Mouse (Mus musculus): ENCODE measurements around the gene Eif3a. TPM values are rescaled to one million over a fixed set of nuclear protein-coding genes. Genes with fewer than 3 reads are reported as not detected.

The Eif3a gene
- polyA plus RNA-seq (2012; rRNA removed), result 43.3 and 45.1 TPM in 2 replicates

DNA sequence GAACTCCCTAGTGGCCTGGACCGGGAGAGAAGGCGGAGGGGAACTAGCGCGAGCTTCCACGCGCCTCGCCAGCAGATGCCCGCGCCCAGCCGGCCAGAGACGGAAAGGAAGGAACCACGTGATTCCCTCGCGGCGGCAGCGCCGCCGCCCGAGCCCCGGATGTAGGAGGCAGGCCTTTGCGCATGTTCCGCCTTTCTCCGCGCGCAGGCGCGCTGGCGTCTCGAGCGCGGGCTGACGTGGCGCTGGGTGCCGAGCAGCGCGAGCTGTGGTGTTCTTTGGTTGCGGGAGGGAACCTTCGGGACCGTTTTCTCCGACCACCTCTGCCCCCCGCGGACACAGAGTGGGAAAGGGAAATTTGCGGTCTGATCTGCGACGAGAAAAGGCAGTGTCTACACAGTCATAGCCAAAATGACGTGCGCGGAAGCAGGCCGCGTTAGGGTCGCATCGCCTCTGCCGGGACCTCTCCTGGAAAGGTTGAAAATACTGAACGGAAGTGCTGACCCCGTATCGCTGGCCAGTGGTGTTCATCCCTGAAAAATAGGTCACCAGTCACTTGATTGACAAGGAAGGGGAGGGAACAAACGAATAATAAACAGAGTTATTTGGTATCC is at the start of gene Eif3a:
Gene Eif3a (minus strand): TSS at position 108 of the 611 bp plus-strand sequence.
- TF ChIP-seq CTCF (IDR thresholded peaks at IDR 0.05; ENCODE audit: borderline replicate concordance, control insufficient read depth, extremely low read depth, insufficient read depth, low read length, poor library complexity) (0 out of 2 replicates have a peak, but pooled peaks have one; percentile 19), POLR2A (IDR thresholded peaks at IDR 0.05; ENCODE audit: control insufficient read depth, extremely low read depth, insufficient read depth, low read length, poor library complexity) (peak; percentile 98)

DNA sequence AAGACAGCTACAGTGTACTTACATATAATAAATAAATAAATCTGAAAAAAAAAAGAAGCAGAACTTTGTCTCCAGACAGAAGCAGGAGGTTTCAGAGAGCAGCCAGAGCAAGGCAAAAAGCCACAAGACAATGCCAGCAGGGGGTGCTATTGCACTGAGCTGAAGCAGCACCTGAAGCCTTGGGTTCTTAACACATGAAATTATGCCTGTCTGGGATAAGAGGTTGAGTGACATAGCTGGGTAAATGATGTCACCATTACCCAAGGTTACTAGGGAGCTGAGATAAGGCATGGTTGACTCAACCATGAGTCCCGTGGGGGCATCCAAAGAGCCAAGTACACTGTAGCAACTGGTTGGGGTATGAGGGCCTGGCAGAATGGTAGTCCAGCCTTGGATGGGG is 47.3 kb upstream of the Eif3a start:
- H3K4me1 ChIP-seq (replicated peaks; ENCODE audit: control insufficient read depth, insufficient read depth, low read length), result no peaks in the 10 kb centered on the region
- peak; percentile 77 for DNase-seq
- peaks cover 42% of the 10 kb centered on the region for H3K36me3 ChIP-seq (ENCODE audit: control insufficient read depth, insufficient read depth, low read length)
- WGBS, result 89% methylated on average over 1 of the region's 1 CpGs
- no peak overlapping the region for H3K4me3 ChIP-seq (ENCODE audit: control insufficient read depth, insufficient read depth, low read length)
- H3K27ac ChIP-seq (ENCODE audit: control insufficient read depth, insufficient read depth, low read length), result no peak overlapping the region
- TF ChIP-seq POLR2A (IDR thresholded peaks at IDR 0.05; ENCODE audit: control insufficient read depth, extremely low read depth, insufficient read depth, low read length, poor library complexity) (no peak), CTCF (IDR thresholded peaks at IDR 0.05; ENCODE audit: borderline replicate concordance, control insufficient read depth, extremely low read depth, insufficient read depth, low read length, poor library complexity) (peak; percentile 47; the same call in 1 of the 2 replicates)
- H3K27me3 ChIP-seq (ENCODE audit: control insufficient read depth, insufficient read depth, low read length), result no peaks in the 10 kb centered on the region

More for the DNA sequence above, at the start of gene Eif3a:
- no peaks in the 10 kb centered on the region for H3K27me3 ChIP-seq (ENCODE audit: control insufficient read depth, insufficient read depth, low read length)
- H3K36me3 ChIP-seq (ENCODE audit: control insufficient read depth, insufficient read depth, low read length), result no peaks in the 10 kb centered on the region
- WGBS, result under 1% methylated on average over 57 of the region's 57 CpGs
- peak within 1 kb of the TSS; percentile 71 for H3K4me3 ChIP-seq (ENCODE audit: control insufficient read depth, insufficient read depth, low read length)
- DNase-seq, result peak; percentile 91
- H3K4me1 ChIP-seq (replicated peaks; ENCODE audit: control insufficient read depth, insufficient read depth, low read length), result peaks cover 2% of the 10 kb centered on the region; the same call in 1 of the 2 replicates
- peak within 1 kb of the TSS; percentile 56 for H3K27ac ChIP-seq (ENCODE audit: control insufficient read depth, insufficient read depth, low read length)

DNA sequence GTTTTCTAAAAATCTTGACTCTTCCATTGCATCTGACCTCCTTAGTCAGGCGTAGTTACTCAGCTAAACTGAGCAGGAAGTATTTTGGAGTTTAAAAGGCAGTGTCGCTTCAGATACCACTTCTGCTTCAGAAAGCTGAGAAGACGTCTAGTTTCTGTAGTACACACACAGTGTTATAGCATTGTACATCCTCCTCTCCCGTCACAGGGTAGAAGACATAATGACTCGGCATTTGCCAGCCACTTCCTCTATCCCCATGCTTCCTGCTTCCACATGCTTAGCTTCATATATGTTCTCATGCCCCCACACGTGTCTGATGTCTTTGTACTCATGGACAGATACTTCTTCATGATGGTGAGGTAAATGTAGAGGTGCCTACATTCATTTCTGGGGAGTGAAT is 28.2 kb upstream of the Eif3a start:
- no peak for DNase-seq
- peaks cover 57% of the 10 kb centered on the region for H3K36me3 ChIP-seq (ENCODE audit: control insufficient read depth, insufficient read depth, low read length)
- H3K4me3 ChIP-seq (ENCODE audit: control insufficient read depth, insufficient read depth, low read length), result no peak overlapping the region
- TF ChIP-seq CTCF (IDR thresholded peaks at IDR 0.05; ENCODE audit: borderline replicate concordance, control insufficient read depth, extremely low read depth, insufficient read depth, low read length, poor library complexity), result no peak
- no peak for TF ChIP-seq POLR2A (IDR thresholded peaks at IDR 0.05; ENCODE audit: control insufficient read depth, extremely low read depth, insufficient read depth, low read length, poor library complexity)
- no peaks in the 10 kb centered on the region for H3K4me1 ChIP-seq (replicated peaks; ENCODE audit: control insufficient read depth, insufficient read depth, low read length)
- WGBS, result 71% methylated on average over 6 of the region's 6 CpGs
- H3K27me3 ChIP-seq (ENCODE audit: control insufficient read depth, insufficient read depth, low read length), result no peaks in the 10 kb centered on the region
- H3K27ac ChIP-seq (ENCODE audit: control insufficient read depth, insufficient read depth, low read length), result no peak overlapping the region

DNA sequence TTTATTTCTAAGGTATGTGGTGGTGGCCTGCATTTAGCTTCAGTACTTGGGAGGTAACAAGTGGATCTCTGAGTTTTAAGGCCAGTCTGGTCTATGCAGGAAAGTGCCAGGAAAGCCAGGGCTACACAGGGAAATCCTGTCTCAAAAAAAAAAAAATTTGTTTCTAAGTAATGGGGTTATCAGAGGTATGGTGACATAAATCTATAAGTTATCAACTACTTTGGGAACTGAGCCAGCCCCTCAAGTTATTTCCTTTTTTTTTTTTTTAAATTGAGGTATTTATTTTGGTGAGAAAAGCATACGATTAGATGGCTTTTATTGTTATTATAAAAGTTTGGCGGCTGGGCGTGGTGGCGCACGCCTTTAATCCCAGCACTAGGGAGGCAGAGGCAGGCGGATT is 22.7 kb upstream of the Eif3a start:
- H3K4me1 ChIP-seq (replicated peaks; ENCODE audit: control insufficient read depth, insufficient read depth, low read length), result peaks cover 5% of the 10 kb centered on the region; the same call in 1 of the 2 replicates
- TF ChIP-seq CTCF (IDR thresholded peaks at IDR 0.05; ENCODE audit: borderline replicate concordance, control insufficient read depth, extremely low read depth, insufficient read depth, low read length, poor library complexity), result no peak
- no peak for TF ChIP-seq POLR2A (IDR thresholded peaks at IDR 0.05; ENCODE audit: control insufficient read depth, extremely low read depth, insufficient read depth, low read length, poor library complexity)
- no peak overlapping the region for H3K4me3 ChIP-seq (ENCODE audit: control insufficient read depth, insufficient read depth, low read length)
- 98% methylated on average over 6 of the region's 6 CpGs for WGBS
- H3K36me3 ChIP-seq (ENCODE audit: control insufficient read depth, insufficient read depth, low read length), result peaks cover 24% of the 10 kb centered on the region
- no peak for DNase-seq
- H3K27me3 ChIP-seq (ENCODE audit: control insufficient read depth, insufficient read depth, low read length), result no peaks in the 10 kb centered on the region
- H3K27ac ChIP-seq (ENCODE audit: control insufficient read depth, insufficient read depth, low read length), result no peak overlapping the region

DNA sequence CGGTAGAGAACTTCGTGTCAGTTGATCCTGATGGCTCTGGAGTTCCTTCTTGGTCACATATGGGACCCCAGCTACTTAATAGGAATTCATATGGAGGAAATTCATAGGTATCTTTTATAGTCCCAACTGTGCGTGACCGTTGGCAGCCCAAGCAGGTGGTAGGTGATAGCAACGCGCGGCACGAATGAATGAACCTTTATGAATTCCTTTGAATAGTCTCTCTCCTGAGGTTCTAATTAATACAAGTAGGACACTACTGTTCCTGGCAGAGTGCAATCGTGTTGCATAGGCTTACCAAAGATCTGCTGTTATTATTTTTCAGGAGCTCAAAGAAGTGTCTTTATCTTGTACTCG is 21.6 kb upstream of the Eif3a start:
- H3K4me3 ChIP-seq (ENCODE audit: control insufficient read depth, insufficient read depth, low read length), result peak overlapping the region; percentile 52
- no peak for DNase-seq
- H3K4me1 ChIP-seq (replicated peaks; ENCODE audit: control insufficient read depth, insufficient read depth, low read length), result peaks cover 5% of the 10 kb centered on the region; the same call in 1 of the 2 replicates
- H3K36me3 ChIP-seq (ENCODE audit: control insufficient read depth, insufficient read depth, low read length), result peaks cover 18% of the 10 kb centered on the region
- WGBS, result 12% methylated on average over 10 of the region's 10 CpGs
- TF ChIP-seq POLR2A (IDR thresholded peaks at IDR 0.05; ENCODE audit: control insufficient read depth, extremely low read depth, insufficient read depth, low read length, poor library complexity) (no peak), CTCF (IDR thresholded peaks at IDR 0.05; ENCODE audit: borderline replicate concordance, control insufficient read depth, extremely low read depth, insufficient read depth, low read length, poor library complexity) (no peak)
- no peak overlapping the region for H3K27ac ChIP-seq (ENCODE audit: control insufficient read depth, insufficient read depth, low read length)
- no peaks in the 10 kb centered on the region for H3K27me3 ChIP-seq (ENCODE audit: control insufficient read depth, insufficient read depth, low read length)

DNA sequence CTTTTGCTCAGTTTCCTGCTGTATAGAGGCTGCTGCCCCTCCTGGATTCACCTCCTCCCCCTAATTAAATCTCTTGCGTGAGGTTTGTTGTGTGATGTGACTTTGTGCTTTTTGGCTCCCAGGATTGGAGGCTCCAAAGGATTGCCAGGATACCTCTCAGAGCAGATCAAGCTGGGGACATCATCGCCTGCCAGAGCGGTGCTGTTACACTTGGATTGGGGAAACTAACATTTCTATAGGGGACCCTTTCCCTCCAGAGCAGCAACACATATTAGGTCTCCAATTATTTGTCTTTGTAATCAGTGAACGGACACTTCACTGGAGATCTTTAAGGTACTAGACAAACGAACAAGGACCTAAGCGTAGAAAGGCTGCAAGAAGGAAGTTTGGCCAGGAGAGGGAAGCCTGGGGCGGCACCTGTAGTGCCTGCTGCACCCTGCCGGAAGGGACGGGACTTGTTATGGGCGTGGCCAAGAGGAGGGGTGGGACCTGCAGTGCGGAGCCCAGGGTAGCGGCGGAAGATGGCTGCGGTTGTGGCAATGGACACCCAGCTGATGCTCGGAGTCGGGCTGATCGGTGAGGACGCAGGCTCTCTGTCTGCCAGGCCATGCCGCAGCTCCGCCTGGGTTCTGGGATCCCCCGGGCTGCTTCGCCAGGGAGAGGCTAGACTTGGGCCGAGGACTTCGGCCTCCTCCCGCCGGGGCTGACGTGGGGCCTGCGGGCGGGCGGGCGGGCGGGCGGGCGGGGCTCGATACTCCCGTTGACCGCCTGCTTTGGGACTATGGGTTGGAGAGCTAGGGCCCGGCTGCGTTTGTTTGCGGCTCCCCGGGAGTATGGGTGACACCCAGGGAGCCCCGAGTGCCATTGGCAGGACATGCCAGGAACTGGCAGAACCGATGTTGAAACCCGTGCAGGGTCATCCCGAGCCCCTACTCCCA is 20.9 kb upstream of the Eif3a start, which contains the start of gene Fam45a:
Gene Fam45a (plus strand): TSS at position 488 of the 938 bp plus-strand sequence.
- Histone ChIP-seq H3K36me3 (ENCODE audit: control insufficient read depth, insufficient read depth, low read length) (peaks cover 13% of the 10 kb centered on the region), H3K27ac (ENCODE audit: control insufficient read depth, insufficient read depth, low read length) (no peak within 1 kb of the TSS), H3K4me3 (ENCODE audit: control insufficient read depth, insufficient read depth, low read length) (peak within 1 kb of the TSS; percentile 52), H3K4me1 (replicated peaks; ENCODE audit: control insufficient read depth, insufficient read depth, low read length) (peaks cover 5% of the 10 kb centered on the region; the same call in 1 of the 2 replicates), H3K27me3 (ENCODE audit: control insufficient read depth, insufficient read depth, low read length) (no peaks in the 10 kb centered on the region)
- peak; percentile 63 for TF ChIP-seq CTCF (IDR thresholded peaks at IDR 0.05; ENCODE audit: borderline replicate concordance, control insufficient read depth, extremely low read depth, insufficient read depth, low read length, poor library complexity)
- TF ChIP-seq POLR2A (IDR thresholded peaks at IDR 0.05; ENCODE audit: control insufficient read depth, extremely low read depth, insufficient read depth, low read length, poor library complexity), result peak; percentile 69
- DNase-seq, result peak; percentile 95
- WGBS, result 6% methylated on average over 42 of the region's 45 CpGs

Data from thymus, adult 2 months (tissue).